Mouse (Mus musculus) adrenal gland, adult 10 weeks (tissue): ENCODE data around the gene Phtf1. TPM values are rescaled to one million over a fixed set of nuclear protein-coding genes. Genes with fewer than 3 reads are reported as not detected.

ENCODE experiments used
- polyA plus RNA-seq: library from polyadenylated mRNA; stranded (reverse); fragments of 350-450 nt; fragmentation: Illumina TruSeq; extraction: RNeasy Lipid Tissue Mini Kit (QIAGEN cat#74804); gene quantifications from one replicate; pipeline ENCODE4 v1.2.3, GENCODE M21; 2014; ENCODE audit warnings: low read depth, low replicate concordance

Phtf1 gene
- polyA plus RNA-seq: 29.7 TPM

GRCm38 (mm10) chr3:103967861-103968691, at the start of gene Phtf1:
Gene Phtf1, plus strand, starts transcription at chr3:103968110.

Other genes starting within 250 kb of the Phtf1 start
- 19.1 TPM for gene Olfml3, start 230.1 kb upstream of the Phtf1 start, polyA plus RNA-seq
- not detected for gene Gm10964, start 228.7 kb upstream of the Phtf1 start, polyA plus RNA-seq
- 104 TPM for gene Hipk1, start 176.5 kb upstream of the Phtf1 start, polyA plus RNA-seq
- gene Dclre1b, start 158.7 kb upstream of the Phtf1 start, polyA plus RNA-seq: 10.9 TPM
- gene Ap4b1, start 158.6 kb upstream of the Phtf1 start, polyA plus RNA-seq: 16.2 TPM
- gene Gm43064, start 158.5 kb upstream of the Phtf1 start, polyA plus RNA-seq: not detected
- not detected for gene Bcl2l15, start 135.5 kb upstream of the Phtf1 start, polyA plus RNA-seq
- gene Ptpn22, start 108.3 kb upstream of the Phtf1 start, polyA plus RNA-seq: 2.9 TPM
- gene Rsbn1, start 54.0 kb upstream of the Phtf1 start, polyA plus RNA-seq: 49.7 TPM